Mouse (Mus musculus) cerebellum, adult (tissue): ENCODE measurements around the gene Gm20388.
"Not testable (repeated sequence)": the region's sequence is repeated elsewhere in the genome, so short reads cannot be mapped to it uniquely, and the experiment has no call there.

ENCODE experiments used
- ATAC-seq: cut with Nextera tagmentation; 2 replicates; pipeline ENCODE4 v1.9.2; 2017; ENCODE audit warnings: mild to moderate bottlenecking, moderate library complexity, mixed read lengths; ENCODE audit not compliant: insufficient number of reproducible peaks, low FRiP score, low TSS enrichment

The Gm20388 gene

GRCm38 (mm10) chr8:123274447-123274846, 3363.8 kb downstream of the Gm20388 start:
- no peak for ATAC-seq

GRCm38 (mm10) chr8:123275096-123275495, 3364.5 kb downstream of the Gm20388 start:
- no peak for ATAC-seq

GRCm38 (mm10) chr8:123278445-123278844, 3367.8 kb downstream of the Gm20388 start:
- no peak for ATAC-seq

- ATAC-seq: no peak
Measured at GRCm38 (mm10) chr8:123279828-123280227, 3369.2 kb downstream of the Gm20388 start.

GRCm38 (mm10) chr8:123280302-123281094, 3369.9 kb downstream of the Gm20388 start:
- no peak for ATAC-seq

- not testable (repeated sequence) for ATAC-seq
Measured at GRCm38 (mm10) chr8:123282994-123283393, 3372.4 kb downstream of the Gm20388 start.

GRCm38 (mm10) chr8:123283991-123284390, 3373.3 kb downstream of the Gm20388 start:
- no peak for ATAC-seq

GRCm38 (mm10) chr8:123284493-123284892, 3373.9 kb downstream of the Gm20388 start:
- ATAC-seq: no peak

- no peak for ATAC-seq
Measured at GRCm38 (mm10) chr8:123287362-123287761, 3376.7 kb downstream of the Gm20388 start.

GRCm38 (mm10) chr8:123290166-123290565, 3379.5 kb downstream of the Gm20388 start:
- no peak for ATAC-seq

- no peak for ATAC-seq
Measured at GRCm38 (mm10) chr8:123290679-123291078, 3380.0 kb downstream of the Gm20388 start.

- ATAC-seq: no peak
Measured at GRCm38 (mm10) chr8:123291716-123292115, 3381.1 kb downstream of the Gm20388 start.

- no peak for ATAC-seq
Measured at GRCm38 (mm10) chr8:123292281-123292680, 3381.6 kb downstream of the Gm20388 start.

- no peak for ATAC-seq
Measured at GRCm38 (mm10) chr8:123292785-123293184, 3382.1 kb downstream of the Gm20388 start.

GRCm38 (mm10) chr8:123298301-123298700, 3387.7 kb downstream of the Gm20388 start:
- ATAC-seq: no peak

- ATAC-seq: no peak
Measured at GRCm38 (mm10) chr8:123308738-123309137, 3398.1 kb downstream of the Gm20388 start.

GRCm38 (mm10) chr8:123317781-123318466, 3407.3 kb downstream of the Gm20388 start:
- no peak for ATAC-seq

GRCm38 (mm10) chr8:123318467-123318911, 3407.8 kb downstream of the Gm20388 start, which contains the start of gene Fanca:
Gene Fanca (minus strand): TSS chr8:123318576.
- ATAC-seq: peak; percentile 100

GRCm38 (mm10) chr8:123319522-123320164, 3409.0 kb downstream of the Gm20388 start:
- no peak for ATAC-seq

GRCm38 (mm10) chr8:123328552-123328951, 3417.9 kb downstream of the Gm20388 start:
- no peak for ATAC-seq

GRCm38 (mm10) chr8:123329350-123329749, 3418.7 kb downstream of the Gm20388 start:
- ATAC-seq: no peak
